Mouse (Mus musculus): ENCODE results near the gene Safb2.

Gene Safb2

GRCm38 (mm10) chr17:56515690-56516410 is 68.5 kb downstream of the Safb2 start:
- DNase-seq (ENCODE audit: low spot score), result no peak

- no peak for DNase-seq (ENCODE audit: low spot score)
Measured at GRCm38 (mm10) chr17:56514916-56515315, 69.5 kb downstream of the Safb2 start.

GRCm38 (mm10) chr17:56514330-56514729 is 70.1 kb downstream of the Safb2 start:
- DNase-seq (ENCODE audit: low spot score), result no peak

GRCm38 (mm10) chr17:56512310-56512709 is 72.1 kb downstream of the Safb2 start, which contains the start of gene Znrf4:
TSS of gene Znrf4 (minus strand) at chr17:56512431.
- DNase-seq (ENCODE audit: low spot score), result no peak

- no peak for DNase-seq (ENCODE audit: low spot score)
Measured at GRCm38 (mm10) chr17:56511707-56512090, 72.7 kb downstream of the Safb2 start.

- no peak for DNase-seq (ENCODE audit: low spot score)
Measured at GRCm38 (mm10) chr17:56510970-56511706, 73.2 kb downstream of the Safb2 start.
